Mouse (Mus musculus) cerebellum, adult 18-20 months (tissue): ENCODE data around the gene Slc22a13.
"Not testable (repeated sequence)": the region's sequence is repeated elsewhere in the genome, so short reads cannot be mapped to it uniquely, and the experiment has no call there.

ENCODE experiments used
- DNase-seq, 2 experiments: peaks; one replicate each; pipeline ENCODE4 v3.0.0; 2021

The Slc22a13 gene

DNA sequence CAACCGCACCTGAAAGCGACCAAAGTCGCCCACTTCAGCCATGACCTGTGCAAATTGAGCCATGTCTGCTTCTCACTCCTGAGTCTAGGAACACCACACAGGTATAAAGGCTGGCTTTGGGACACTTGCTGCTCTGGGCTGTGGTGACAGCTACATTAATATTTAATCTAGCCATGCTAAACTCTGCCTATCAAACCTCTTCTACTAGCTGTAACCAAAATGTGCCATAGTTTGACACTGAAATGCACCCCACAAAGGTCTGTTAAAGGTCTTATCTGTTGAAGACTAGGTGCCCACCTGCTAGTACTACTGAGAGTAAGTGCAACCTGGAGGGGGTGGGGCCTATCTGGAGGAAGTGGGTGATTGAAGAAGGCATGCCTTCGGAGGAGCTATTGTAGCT is at the start of gene Slc22a13:
TSS of gene Slc22a13 (minus strand) at position 101 of the 400 bp plus-strand sequence.
- no peak for DNase-seq

DNA sequence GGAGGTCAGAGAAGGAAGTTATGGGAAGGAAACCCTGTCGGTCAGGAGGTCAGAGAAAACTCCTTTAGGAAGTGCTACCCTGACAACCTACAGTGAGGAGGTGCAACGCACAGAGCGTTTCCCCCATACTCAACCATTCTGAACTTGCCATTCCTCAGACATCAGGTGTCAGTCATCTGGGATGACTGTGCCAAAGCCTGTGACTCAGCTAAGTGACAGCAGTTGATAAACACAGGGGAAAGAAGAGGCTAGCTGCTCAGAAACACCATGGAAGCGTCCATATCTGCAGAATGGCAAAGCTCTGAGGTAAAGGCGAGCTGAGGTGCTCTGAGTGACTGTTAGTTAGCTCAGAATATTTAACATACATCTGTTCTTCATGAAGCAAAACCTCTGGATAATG is 49.2 kb upstream of the Slc22a13 start:
- no peak for DNase-seq

DNA sequence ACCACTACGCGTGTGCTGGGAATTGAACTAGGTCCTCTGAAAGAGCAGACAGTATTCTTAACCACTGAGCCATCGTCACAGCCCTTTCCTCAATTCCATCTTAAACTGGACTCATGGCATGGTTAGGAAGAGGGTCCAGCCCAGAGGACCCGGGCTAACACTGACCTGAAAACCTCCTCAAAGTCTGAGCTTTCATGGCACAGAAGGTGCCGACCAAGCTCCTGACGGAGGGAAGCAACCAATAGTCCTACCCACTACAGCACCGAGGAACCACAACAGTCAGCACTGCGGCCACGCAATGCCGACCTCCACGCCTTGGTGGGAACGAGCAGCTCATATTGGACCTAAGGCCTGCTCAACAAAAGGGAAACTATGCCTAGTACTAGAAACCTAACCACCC is 47.3 kb upstream of the Slc22a13 start:
- DNase-seq: no peak

DNA sequence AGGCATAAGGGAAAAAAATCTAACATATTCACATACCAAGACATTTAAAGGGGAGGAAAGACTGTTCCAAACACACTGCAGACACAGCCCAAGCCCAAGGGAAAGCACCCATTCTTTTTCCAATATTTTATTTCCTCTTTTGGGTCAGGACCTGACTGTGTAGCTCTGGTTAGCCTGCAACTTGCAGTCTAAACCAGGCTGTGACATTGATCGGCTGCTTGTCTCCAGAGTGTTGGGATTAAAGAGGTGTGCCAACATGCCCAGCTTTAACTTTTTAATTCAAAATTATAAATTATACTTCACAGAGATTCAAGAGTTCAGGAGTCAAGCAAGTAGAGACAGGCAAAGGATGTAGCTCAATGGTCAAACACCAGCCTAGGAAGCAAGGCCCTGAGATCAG is 46.2 kb upstream of the Slc22a13 start:
- no peak for DNase-seq

DNA sequence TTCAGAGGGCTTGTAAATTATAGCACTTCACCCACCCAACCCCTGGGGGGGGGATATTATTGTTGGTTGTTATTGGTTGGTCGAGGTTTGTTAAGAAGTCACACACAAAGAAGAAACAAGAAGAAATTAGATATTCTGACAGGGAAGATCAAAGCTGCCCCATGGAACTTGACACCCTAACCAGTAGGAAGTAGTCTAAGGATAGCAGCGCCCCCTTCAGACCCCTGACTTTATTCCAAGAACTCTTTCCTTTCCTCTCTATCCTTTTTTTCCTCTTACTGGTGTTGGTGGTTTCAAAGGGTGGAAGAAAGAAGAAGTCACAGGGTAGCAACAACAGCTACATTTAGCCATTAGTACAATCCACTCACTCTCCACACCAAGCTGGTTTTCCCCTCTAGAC is 45.3 kb upstream of the Slc22a13 start:
- no peak for DNase-seq

DNA sequence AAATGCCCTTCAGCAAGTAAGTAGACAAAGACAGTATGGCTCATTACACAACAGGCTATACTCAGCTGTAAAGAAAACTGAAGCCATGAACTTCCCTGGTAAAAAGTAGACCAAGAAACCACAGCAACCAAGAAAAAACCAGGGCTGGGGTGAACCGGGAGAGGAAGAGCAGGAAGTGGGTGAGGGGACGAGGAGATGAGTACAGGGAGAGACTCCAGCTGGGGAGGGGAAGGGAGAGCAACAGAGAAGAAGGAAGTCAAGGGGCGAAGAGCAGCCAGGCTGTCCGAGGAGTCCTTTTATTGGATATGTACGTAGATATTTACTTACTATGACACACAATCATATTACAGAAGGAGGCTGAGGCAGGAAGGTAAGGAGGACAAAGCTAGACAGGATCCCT is 39.1 kb upstream of the Slc22a13 start:
- no peak for DNase-seq

DNA sequence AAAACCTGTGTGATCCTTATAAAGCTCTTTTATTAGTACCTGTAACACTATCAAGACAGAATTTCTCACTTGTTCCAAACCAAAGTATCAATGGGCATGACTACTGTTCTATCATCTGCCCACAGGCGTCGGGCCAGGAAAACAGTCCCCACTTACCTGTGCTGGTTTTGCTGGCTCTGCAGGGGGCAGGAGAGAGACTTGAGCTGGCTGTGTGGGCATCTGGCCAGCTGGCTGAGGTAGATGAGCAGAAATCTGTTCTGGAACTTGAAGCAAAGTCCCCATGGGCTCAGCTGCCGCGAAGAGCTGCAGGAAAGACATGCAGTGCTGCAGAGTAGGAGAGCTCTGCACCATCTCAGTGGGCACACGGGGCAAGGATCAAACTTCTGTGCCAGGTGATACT is 37.9 kb upstream of the Slc22a13 start:
- peak; percentile 42 to 48 for DNase-seq

DNA sequence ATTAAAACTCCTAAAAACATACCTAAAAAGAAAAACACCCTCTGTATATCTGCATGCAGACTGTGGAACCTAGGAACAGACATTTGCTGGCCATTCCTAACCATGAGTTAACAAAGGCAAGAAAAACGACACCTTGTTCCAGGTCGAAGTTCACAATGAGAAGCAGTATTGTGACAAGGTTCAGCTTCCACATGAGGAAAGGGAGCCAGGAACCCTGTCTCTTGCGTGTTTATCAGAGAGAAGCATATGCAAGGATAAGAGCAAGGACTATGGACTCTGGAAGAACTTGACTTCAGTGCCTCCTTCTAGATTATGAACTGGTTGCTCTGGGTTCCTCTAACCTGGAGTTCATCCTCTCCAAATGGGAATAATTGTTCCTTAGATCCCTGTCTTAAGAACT is 35.1 kb upstream of the Slc22a13 start:
- no peak for DNase-seq

DNA sequence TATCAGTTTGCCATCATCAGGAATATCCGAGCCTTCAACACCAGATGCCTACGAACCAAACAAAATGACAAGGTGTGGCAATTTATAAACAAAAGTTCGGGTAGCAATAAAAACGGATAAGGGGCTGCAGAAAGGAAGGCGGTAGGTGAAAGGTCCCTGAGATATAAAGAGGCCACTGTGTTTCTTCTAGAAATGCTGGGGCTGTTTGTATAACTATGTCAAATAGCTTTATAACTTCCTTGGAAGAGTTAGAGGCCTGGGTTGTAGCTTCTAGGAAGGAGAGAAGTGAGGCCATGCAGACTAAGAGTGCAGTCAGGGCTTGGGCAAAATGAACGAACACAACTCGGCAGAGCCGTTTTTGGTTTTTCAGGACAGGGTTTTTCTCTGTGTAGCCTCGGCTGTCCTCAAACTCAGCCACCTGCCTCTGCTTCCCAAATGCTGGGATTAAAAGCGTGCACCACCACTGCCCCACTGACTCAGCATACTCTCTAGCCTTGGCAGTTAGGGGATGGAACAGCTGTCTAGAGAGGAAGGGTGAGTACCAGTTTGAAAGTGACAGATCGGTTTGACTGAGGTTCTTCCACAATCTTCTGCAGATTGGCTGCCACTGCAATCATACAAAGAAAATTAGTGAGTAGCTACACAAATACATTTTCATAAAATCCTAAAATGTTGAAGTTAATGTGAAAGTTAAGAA is 32.4 kb upstream of the Slc22a13 start:
- no peak for DNase-seq

DNA sequence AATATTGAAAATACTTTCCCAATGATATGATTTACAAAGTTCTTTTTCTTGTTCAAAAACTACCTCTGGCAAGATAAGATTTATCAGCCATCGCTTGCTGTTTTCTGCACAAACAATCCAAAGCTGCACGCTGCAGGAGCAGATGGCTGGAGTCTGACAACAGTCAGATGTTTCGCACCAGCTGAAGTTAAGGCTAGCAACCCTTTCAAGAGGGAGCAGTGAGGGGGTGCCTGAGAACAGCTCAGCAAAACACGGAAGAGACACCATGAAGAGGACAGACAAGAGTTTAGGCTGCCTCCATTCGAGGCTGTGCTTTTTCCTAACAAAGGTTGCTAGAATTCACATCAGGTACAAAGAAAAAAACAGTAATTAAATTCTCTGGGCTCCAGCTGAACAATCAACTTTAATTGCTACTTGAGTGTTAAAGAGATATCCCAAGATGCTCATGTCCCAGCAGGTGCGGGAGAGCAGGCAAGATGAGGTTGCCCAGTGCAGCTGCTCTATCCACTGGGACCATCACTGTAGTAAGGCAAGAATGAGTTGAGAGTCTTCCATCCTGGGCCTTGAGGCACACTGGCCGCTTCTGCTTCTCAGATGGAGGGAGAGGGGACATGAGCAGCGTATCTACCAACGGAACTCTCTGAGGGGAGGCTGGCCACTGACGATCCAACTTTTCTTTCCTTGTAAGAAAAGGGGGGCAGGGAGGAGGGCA is 31.5 kb upstream of the Slc22a13 start:
- DNase-seq: no peak

DNA sequence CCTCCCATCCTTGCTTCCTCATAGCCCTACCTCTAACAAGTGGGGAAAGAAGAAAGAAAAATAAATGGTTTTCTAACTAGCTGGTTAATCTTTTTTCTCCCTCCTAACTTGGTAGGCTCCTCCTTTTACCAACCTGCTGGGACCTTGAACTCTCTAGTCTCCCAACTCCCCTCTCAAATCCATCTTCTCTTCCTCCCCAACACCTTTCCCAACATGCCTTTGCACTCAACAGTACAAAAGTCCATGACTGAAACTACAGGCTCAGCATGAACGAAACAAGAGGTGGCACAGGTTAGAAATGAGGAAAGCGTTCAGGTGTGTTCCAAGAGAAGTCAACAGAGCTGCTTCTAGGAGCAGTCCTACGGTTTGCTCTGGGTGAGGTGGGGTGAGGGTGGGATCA is 30.4 kb upstream of the Slc22a13 start:
- no peak for DNase-seq

DNA sequence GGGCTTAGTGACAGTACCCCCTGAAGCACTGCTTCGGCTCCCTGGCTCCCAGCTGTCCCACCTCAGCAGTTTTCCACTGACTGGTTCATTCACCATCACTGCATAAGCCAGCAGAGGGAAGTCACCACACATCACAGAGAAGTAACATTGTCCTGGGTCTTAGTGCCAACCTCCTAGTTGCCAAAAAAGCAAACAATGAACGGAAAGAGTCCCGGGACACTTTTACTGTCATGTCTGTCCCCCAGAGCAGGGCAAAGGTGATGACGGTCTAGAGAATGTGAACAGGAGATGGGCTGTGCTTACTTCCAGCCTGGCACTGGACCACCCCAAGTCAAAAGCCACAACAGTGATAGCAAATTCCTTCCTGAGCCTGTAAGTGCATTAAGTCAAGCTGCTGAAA is 29.9 kb upstream of the Slc22a13 start:
- no peak for DNase-seq

DNA sequence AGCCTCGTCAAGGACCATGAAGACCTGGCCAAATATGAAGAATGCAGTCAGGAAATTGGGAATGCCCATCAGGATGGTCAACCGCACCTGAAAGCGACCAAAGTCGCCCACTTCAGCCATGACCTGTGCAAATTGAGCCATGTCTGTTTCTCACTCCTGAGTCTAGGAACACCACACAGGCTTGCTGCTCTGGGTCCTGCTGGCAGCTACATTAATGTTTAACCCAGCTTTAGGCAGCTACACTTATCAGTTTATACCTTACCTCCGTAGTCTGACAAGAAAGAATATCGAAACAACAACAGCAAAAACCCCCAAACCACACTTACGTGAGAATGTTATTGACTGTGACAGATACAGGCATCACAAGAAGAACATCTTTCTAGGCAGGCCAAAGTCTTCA is 22.7 kb upstream of the Slc22a13 start:
- DNase-seq: no peak

DNA sequence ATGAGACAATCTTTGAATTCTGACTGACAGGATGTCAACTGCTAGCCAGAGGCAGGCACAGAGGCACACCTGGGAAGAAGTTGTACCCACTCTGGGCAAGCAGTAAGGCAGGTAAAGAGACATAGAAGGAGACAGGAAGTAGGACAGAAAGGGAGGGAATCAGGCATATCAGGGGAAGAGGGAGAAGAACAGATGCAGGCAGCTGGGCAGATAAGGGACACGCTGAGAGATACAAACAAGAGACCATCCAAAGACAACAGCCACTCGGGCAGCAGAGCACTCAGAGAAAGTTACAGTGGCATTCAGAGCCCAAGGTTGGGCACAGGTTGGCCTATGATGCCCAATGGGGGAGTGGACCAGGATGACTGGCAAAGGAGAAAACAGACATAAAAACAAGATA is 21.9 kb upstream of the Slc22a13 start:
- no peak for DNase-seq

DNA sequence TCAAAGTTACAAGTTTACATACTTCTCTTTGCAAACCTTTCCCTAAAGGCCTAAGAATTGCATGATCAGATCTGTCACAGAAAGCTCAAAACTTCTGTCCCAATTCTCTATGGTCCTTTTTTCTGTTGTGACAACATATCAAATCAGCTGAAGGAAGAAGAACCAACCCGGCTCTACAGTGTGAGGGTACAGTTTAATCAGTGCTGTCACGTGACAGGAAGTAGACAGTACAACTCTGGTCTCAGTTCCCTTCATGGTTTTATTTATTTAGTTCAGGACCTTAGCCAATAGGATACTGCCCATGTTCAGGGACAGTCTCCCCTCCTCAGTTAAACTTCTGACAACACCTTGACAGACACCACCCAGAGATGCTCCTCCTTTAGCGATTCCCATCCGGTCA is 11.4 kb upstream of the Slc22a13 start:
- no peak for DNase-seq

DNA sequence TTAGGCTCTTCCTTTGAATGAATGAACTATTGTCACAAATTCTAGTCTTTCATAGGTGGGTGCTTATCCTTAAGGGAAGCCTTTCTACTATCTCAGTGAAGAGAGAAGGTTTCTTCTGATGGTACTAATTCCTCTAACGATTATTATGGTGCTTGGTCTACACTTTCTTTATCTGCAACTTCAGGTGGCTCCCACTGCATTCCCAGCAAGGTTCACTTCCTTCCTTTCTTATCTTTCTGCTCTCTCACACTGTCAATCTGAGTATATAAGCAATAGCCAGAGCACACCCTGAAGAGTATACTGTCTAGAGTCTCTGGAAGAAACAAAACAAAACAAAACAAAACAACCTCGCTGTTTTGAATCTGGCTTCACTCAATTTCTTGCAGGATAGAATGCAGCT is 10.8 kb upstream of the Slc22a13 start:
- no peak for DNase-seq

DNA sequence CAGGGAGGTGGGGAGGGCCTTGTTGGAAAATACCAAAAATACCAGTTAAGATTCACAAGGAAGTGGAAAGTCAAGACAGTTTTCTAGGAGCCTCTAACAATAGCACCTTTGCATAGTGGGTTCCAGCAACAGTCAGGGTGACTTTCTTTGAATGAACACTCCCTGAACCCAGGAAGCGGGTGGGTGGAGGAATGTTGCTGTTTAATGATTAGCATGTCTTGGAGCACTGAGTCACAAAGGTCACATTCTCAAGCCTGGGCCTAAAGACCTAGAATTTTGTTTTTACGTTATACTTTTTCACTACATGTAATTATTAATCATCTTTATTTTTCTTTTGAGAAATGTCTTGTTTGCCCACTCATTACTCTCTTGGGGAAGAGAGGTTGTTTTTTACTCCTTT is 6.4 kb upstream of the Slc22a13 start:
- not testable (repeated sequence) for DNase-seq

DNA sequence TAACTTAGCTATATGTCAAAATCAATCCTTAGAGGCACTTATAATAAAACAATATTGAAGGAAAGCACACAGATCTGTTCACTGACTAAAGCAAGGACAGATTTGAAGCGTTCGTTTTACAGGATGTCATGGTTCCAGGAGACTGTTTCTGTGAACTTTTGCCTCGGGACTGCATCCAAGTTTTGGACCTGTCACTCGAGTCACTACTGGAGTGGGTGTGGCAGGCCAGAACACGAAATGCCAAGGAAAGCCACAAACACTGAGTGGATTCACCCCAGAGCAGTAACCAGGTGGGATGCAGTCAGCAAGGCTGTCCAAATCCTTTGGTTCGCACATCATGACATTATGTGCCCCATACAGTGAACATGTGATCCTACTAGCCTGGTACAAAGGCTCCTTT is 5.7 kb upstream of the Slc22a13 start:
- DNase-seq: no peak

DNA sequence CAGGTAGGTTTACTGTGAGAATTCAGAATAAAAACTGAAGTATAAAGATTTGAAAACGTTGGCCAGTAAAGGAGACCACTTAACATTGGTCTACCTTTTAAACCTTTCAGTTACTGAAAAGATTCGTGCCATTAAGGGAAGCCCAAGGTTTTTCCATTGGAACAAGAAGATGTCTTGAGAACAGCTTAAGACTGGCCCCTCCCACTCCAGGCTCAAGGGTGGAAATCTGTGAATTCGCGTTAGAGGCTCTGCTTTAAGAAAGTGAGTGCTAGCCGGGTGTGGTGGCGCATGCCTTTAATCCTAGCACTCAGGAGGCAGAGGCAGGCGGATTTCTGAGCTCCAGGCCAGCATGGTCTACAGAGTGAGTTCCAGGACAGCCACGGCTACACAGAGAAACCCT is 4.1 kb upstream of the Slc22a13 start:
- DNase-seq: no peak

DNA sequence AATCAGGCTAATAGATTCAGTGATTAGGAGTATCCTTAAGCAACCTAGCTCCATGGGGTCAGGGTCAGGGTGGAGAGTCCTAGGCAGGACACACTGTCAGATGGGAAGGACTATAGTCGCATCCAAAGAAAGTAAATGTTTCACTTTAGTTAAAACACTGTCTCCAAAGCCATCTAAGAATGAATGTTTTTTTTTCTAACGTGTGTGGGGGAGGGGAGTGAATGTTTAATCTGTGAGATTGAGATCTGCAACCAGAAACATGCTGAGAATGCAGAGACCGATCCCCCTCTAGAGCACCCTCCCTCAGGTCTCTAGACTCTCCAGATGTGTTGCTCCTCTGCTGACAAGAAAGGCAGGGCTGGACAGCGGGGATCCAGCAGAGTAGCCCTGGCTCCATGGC is 1.8 kb downstream of the Slc22a13 start:
- no peak for DNase-seq

DNA sequence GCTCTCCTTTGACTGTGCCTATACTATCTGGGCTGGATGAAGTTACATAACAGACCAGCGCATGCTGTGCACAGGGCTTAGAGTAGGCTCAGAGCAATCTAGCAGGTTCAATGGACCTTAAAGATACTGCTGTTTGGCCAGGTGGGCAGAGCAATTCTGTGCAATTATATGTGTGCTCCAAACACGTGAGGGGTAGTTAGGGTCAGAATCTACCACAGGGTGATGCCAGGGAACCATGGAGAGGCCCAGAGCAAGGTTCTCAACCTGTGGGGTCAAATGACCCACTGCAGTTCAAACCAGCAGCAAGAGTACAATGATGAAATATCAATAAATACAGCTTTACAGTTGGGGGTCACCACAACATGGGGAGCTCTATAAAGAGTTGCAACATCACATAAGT is 2.2 kb downstream of the Slc22a13 start:
- no peak for DNase-seq

DNA sequence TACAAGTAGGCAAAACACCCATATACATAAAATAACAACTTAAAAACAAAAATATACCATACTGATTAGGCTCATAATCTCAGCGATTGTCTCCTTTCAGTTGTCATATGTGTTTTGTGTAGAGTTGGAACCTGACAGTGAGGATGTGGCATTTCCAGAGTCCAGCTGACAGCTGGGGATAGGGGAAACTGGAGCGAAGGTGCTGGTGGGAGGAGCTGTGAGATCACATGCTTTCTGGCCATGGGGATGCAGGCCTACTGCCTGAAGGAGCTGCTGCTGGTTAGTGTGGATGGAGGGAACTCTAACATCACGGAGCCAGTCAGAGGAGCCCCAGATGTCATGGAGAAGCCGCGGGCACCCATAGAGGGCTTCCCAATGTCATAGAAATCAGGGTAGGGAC is 3.1 kb downstream of the Slc22a13 start:
- DNase-seq: no peak

DNA sequence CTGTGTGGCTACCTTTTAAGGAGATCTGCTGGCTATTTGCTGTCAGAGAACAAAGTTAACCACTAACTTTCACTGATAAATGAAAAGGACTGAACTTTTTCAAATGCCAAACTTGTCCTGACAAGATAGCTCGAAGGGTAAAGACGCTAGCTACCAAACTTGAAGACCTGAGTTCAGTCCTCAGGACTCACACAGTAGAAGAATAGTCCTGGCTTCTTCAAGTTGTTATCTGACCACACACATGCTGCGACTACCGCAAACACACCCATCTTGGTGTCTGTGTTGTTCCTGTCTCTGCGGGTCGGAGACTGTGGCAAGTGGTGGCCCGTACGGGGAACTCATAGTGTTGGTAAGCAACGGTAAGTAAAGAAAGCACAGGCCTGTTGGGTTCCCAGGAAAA is 5.3 kb downstream of the Slc22a13 start:
- no peak for DNase-seq

DNA sequence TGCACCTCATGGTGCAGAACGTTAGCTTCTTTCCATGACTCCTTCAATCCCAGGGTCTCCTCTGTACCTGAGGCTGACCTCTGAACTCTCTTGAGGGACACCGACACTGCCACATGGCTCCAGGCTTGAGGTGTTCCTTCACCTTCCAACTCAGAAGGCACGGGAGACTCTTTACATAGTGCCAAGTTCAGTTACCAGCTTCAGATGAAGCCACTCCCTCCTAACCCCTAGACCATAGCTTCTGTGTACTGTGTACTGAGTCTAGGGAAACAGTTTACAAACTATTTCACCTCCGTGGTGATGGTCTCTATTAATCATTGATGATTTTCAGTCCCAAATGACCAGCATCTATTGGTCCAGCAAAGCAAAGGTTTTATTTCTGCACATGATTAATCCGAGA is 7.2 kb downstream of the Slc22a13 start:
- no peak for DNase-seq
